Mouse (Mus musculus): Measurements from ENCODE around the gene Akirin1. TPM values are rescaled to one million over a fixed set of nuclear protein-coding genes. Genes with fewer than 3 reads are reported as not detected.

Gene Akirin1
- polyA plus RNA-seq, 1 experiment from 2014 or later = 56.6 TPM

- 43% methylated on average over 12 of the region's 12 CpGs for WGBS
- no peaks in the 10 kb centered on the region for H3K9me3 ChIP-seq (ENCODE audit: control insufficient read depth, low read length)
- ATAC-seq (ENCODE audit: low FRiP score, low TSS enrichment) = no peak
- H3K4me2 ChIP-seq (replicated peaks; ENCODE audit: low read depth, low read length) = no peak overlapping the region
- H3K9ac ChIP-seq (ENCODE audit: low read depth, low read length) = no peak overlapping the region
- H3K36me3 ChIP-seq (ENCODE audit: control insufficient read depth, insufficient read depth, low read length) = no peaks in the 10 kb centered on the region
- H3K4me1 ChIP-seq (ENCODE audit: control insufficient read depth, insufficient read depth, low read length) = no peaks in the 10 kb centered on the region
- H3K27ac ChIP-seq (ENCODE audit: low read depth, low read length) = no peak overlapping the region
- no peaks in the 10 kb centered on the region for H3K27me3 ChIP-seq (ENCODE audit: control insufficient read depth, insufficient read depth, low read length)
- H3K4me3 ChIP-seq (ENCODE audit: low read length) = no peak overlapping the region
Measured at GRCm38 (mm10) chr4:123693384-123693783, 56.8 kb downstream of the Akirin1 start.

- H3K27me3 ChIP-seq (ENCODE audit: control insufficient read depth, insufficient read depth, low read length) = no peaks in the 10 kb centered on the region
- H3K4me3 ChIP-seq (ENCODE audit: low read length) = no peak overlapping the region
- no peaks in the 10 kb centered on the region for H3K36me3 ChIP-seq (ENCODE audit: control insufficient read depth, insufficient read depth, low read length)
- H3K4me2 ChIP-seq (replicated peaks; ENCODE audit: low read depth, low read length) = no peak overlapping the region
- no peak for ATAC-seq (ENCODE audit: low FRiP score, low TSS enrichment)
- no peaks in the 10 kb centered on the region for H3K9me3 ChIP-seq (ENCODE audit: control insufficient read depth, low read length)
- no peak overlapping the region for H3K27ac ChIP-seq (ENCODE audit: low read depth, low read length)
- no peaks in the 10 kb centered on the region for H3K4me1 ChIP-seq (ENCODE audit: control insufficient read depth, insufficient read depth, low read length)
- WGBS = 85% methylated on average over 3 of the region's 3 CpGs
- no peak overlapping the region for H3K9ac ChIP-seq (ENCODE audit: low read depth, low read length)
Measured at GRCm38 (mm10) chr4:123692071-123692470, 58.1 kb downstream of the Akirin1 start.

- Histone ChIP-seq H3K4me1 (ENCODE audit: control insufficient read depth, insufficient read depth, low read length) (peaks cover 7% of the 10 kb centered on the region; the same call in 1 of the 2 replicates), H3K9me3 (ENCODE audit: control insufficient read depth, low read length) (no peaks in the 10 kb centered on the region), H3K27me3 (ENCODE audit: control insufficient read depth, insufficient read depth, low read length) (peaks cover 6% of the 10 kb centered on the region; the same call in 1 of the 2 replicates), H3K36me3 (ENCODE audit: control insufficient read depth, insufficient read depth, low read length) (no peaks in the 10 kb centered on the region), H3K4me2 (replicated peaks; ENCODE audit: low read depth, low read length) (no peak overlapping the region), H3K4me3 (ENCODE audit: low read length) (no peak overlapping the region), H3K27ac (ENCODE audit: low read depth, low read length) (no peak overlapping the region), H3K9ac (ENCODE audit: low read depth, low read length) (no peak overlapping the region)
- ATAC-seq (ENCODE audit: low FRiP score, low TSS enrichment) = no peak
- WGBS = 87% methylated on average over 10 of the region's 10 CpGs
Measured at GRCm38 (mm10) chr4:123690311-123690710, 59.8 kb downstream of the Akirin1 start.

GRCm38 (mm10) chr4:123687025-123687781 is 62.9 kb downstream of the Akirin1 start:
- Histone ChIP-seq H3K4me3 (ENCODE audit: low read length) (peak overlapping the region; percentile 66), H3K36me3 (ENCODE audit: control insufficient read depth, insufficient read depth, low read length) (no peaks in the 10 kb centered on the region), H3K27me3 (ENCODE audit: control insufficient read depth, insufficient read depth, low read length) (peaks cover 10% of the 10 kb centered on the region; the same call in 1 of the 2 replicates), H3K9me3 (ENCODE audit: control insufficient read depth, low read length) (no peaks in the 10 kb centered on the region), H3K4me1 (ENCODE audit: control insufficient read depth, insufficient read depth, low read length) (peaks cover 7% of the 10 kb centered on the region; the same call in 1 of the 2 replicates), H3K9ac (ENCODE audit: low read depth, low read length) (peak overlapping the region; percentile 72), H3K27ac (ENCODE audit: low read depth, low read length) (no peak overlapping the region), H3K4me2 (replicated peaks; ENCODE audit: low read depth, low read length) (peak overlapping the region; percentile 98)
- ATAC-seq (ENCODE audit: low FRiP score, low TSS enrichment) = peak; percentile 70
- under 1% methylated on average over 46 of the region's 89 CpGs for WGBS

GRCm38 (mm10) chr4:123686368-123687024 is 63.6 kb downstream of the Akirin1 start:
- WGBS = under 1% methylated on average over 52 of the region's 56 CpGs
- peak; percentile 57 for ATAC-seq (ENCODE audit: low FRiP score, low TSS enrichment)
- Histone ChIP-seq H3K9me3 (ENCODE audit: control insufficient read depth, low read length) (no peaks in the 10 kb centered on the region), H3K36me3 (ENCODE audit: control insufficient read depth, insufficient read depth, low read length) (no peaks in the 10 kb centered on the region), H3K4me2 (replicated peaks; ENCODE audit: low read depth, low read length) (peak overlapping the region; percentile 98), H3K4me3 (ENCODE audit: low read length) (peak overlapping the region; percentile 66), H3K4me1 (ENCODE audit: control insufficient read depth, insufficient read depth, low read length) (peaks cover 7% of the 10 kb centered on the region; the same call in 1 of the 2 replicates), H3K27me3 (ENCODE audit: control insufficient read depth, insufficient read depth, low read length) (peaks cover 10% of the 10 kb centered on the region; the same call in 1 of the 2 replicates), H3K9ac (ENCODE audit: low read depth, low read length) (peak overlapping the region; percentile 72), H3K27ac (ENCODE audit: low read depth, low read length) (no peak overlapping the region)

GRCm38 (mm10) chr4:123685506-123686242 is 64.5 kb downstream of the Akirin1 start:
- no peak overlapping the region for H3K27ac ChIP-seq (ENCODE audit: low read depth, low read length)
- no peaks in the 10 kb centered on the region for H3K9me3 ChIP-seq (ENCODE audit: control insufficient read depth, low read length)
- H3K4me2 ChIP-seq (replicated peaks; ENCODE audit: low read depth, low read length) = peak overlapping the region; percentile 98
- 59% methylated on average over 8 of the region's 8 CpGs for WGBS
- H3K4me3 ChIP-seq (ENCODE audit: low read length) = no peak overlapping the region
- H3K36me3 ChIP-seq (ENCODE audit: control insufficient read depth, insufficient read depth, low read length) = no peaks in the 10 kb centered on the region
- peaks cover 10% of the 10 kb centered on the region; the same call in 1 of the 2 replicates for H3K27me3 ChIP-seq (ENCODE audit: control insufficient read depth, insufficient read depth, low read length)
- peaks cover 13% of the 10 kb centered on the region; the same call in 1 of the 2 replicates for H3K4me1 ChIP-seq (ENCODE audit: control insufficient read depth, insufficient read depth, low read length)
- no peak overlapping the region for H3K9ac ChIP-seq (ENCODE audit: low read depth, low read length)
- ATAC-seq (ENCODE audit: low FRiP score, low TSS enrichment) = no peak

GRCm38 (mm10) chr4:123685046-123685445 is 65.1 kb downstream of the Akirin1 start:
- Histone ChIP-seq H3K4me3 (ENCODE audit: low read length) (no peak overlapping the region), H3K27me3 (ENCODE audit: control insufficient read depth, insufficient read depth, low read length) (peaks cover 10% of the 10 kb centered on the region; the same call in 1 of the 2 replicates), H3K36me3 (ENCODE audit: control insufficient read depth, insufficient read depth, low read length) (no peaks in the 10 kb centered on the region), H3K9me3 (ENCODE audit: control insufficient read depth, low read length) (no peaks in the 10 kb centered on the region), H3K4me2 (replicated peaks; ENCODE audit: low read depth, low read length) (no peak overlapping the region), H3K9ac (ENCODE audit: low read depth, low read length) (no peak overlapping the region), H3K27ac (ENCODE audit: low read depth, low read length) (no peak overlapping the region), H3K4me1 (ENCODE audit: control insufficient read depth, insufficient read depth, low read length) (peaks cover 13% of the 10 kb centered on the region; the same call in 1 of the 2 replicates)
- 85% methylated on average over 7 of the region's 7 CpGs for WGBS
- no peak for ATAC-seq (ENCODE audit: low FRiP score, low TSS enrichment)
